In genomic region chr12:72525588-72525987, GRCm38 (mm10) we compare ENCODE assay signal across 14 mouse cellular contexts.
"Had no signal": no experiment of that assay in that cellular context is flagged by ENCODE, and none has a peak within 500 bp of the region (broad histone marks: within the 10 kb centered on the region; RNA-seq: fewer than 3 reads in every experiment).

No protein-coding gene starts in this region.

- H3K4me1 ChIP-seq: midbrain, embryonic 10.5 days; neural tube, embryonic 13.5 days; stomach, embryonic 15.5 days had no signal

- H3K4me2 ChIP-seq: neural tube, embryonic 13.5 days; stomach, embryonic 15.5 days had no signal

- H3K4me3 ChIP-seq: midbrain, embryonic 10.5 days; neural tube, embryonic 13.5 days; stomach, embryonic 15.5 days had no signal

- ATAC-seq: midbrain, embryonic 16.5 days had no signal

- H3K9me3 ChIP-seq: midbrain, embryonic 10.5 days; neural tube, embryonic 13.5 days; stomach, embryonic 15.5 days had no signal

- DNase-seq: kidney, adult 11 months; kidney, adult 9 months; kidney, postnatal 36 days; layer of hippocampus, adult 9-11 months; left cerebral cortex, postnatal 4 days; lung, adult 18-20 months; right cerebral cortex, postnatal 14 days; thymus, adult 2 months; thymus, postnatal 25 days had no signal

- H3K9ac ChIP-seq: neural tube, embryonic 13.5 days; stomach, embryonic 15.5 days had no signal

- H3K36me3 ChIP-seq: midbrain, embryonic 10.5 days; neural tube, embryonic 13.5 days; stomach, embryonic 15.5 days had no signal

- H3K27ac ChIP-seq: kidney, postnatal 0 days; midbrain, embryonic 10.5 days; neural tube, embryonic 13.5 days; stomach, embryonic 15.5 days had no signal

- H3K27me3 ChIP-seq: neural tube, embryonic 13.5 days; stomach, embryonic 15.5 days had no signal
